Mouse (Mus musculus): ENCODE data around the gene Padi1.

Padi1 gene

GRCm38 (mm10) chr4:140779803-140780397 lies 65.7 kb downstream of the Padi1 start:
- peak; percentile 22 for DNase-seq

DNA sequence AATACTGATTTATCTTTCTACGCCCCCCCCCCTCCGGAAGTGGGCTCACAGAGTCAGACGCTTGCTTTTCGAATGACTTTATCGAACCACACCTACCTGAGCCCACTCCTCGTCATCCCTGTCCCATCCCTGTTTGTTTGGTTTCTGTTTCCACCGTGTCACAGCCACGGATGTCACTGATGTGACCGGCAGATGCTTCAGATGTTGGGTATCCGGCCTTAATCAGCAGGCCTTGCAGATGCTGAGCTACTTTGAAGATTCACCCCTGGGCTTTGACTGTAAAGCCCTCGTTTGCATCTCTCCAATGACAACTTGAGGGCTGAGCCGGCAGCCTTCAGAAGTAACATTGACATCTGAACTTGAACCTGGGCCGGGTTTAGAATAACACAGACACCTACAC lies 69.0 kb downstream of the Padi1 start:
- DNase-seq = no peak

DNA sequence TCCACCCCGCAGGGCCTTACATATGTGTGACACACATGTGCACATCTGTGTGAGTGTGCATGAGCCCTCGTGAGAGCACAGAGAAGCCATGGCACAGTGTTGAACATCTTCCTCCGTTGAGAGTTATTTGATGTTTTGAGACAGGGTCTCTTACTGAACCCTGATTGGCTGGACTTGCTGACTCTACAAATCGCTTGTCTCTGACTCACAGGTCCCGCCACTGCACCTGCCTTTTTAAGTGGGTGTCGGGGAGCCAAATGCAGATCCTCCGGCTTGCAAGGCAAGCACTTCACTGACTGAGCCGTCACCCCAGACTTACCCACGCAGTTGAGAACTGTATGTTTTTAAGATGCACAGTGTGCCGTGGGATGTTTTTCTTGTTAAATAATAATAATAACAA lies 69.7 kb downstream of the Padi1 start:
- DNase-seq = no peak

DNA sequence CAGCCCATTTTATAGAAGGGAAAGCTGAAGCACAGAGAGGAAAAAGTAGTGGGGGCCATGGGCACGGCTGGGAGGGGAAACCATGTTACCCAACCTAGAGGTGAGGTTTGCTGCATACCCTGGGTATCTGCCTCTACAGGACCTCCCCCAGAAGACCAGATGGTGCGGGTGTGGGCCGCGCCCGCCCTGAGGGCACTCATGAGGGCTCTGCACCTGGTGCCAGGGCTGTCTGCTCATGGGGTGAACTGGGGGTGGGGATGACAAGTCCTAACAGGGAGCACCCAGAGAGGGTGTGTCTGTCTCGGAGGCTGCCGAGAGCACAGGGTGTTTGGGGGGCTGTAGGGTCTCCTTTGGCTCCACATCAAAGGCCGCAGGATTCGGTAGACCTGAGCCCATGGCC lies 70.7 kb downstream of the Padi1 start:
- DNase-seq = no peak

GRCm38 (mm10) chr4:140774025-140774800 lies 71.4 kb downstream of the Padi1 start, which contains the start of gene Padi4:
Gene Padi4, minus strand, starts transcription at chr4:140774236.
- DNase-seq = no peak

GRCm38 (mm10) chr4:140771091-140771490 lies 74.5 kb downstream of the Padi1 start:
- DNase-seq = peak; percentile 18

GRCm38 (mm10) chr4:140770433-140770832 lies 75.1 kb downstream of the Padi1 start:
- DNase-seq = peak; percentile 66

- DNase-seq = no peak
These were observed 76.6 kb downstream of the Padi1 start for GRCm38 (mm10) chr4:140768973-140769372.

DNA sequence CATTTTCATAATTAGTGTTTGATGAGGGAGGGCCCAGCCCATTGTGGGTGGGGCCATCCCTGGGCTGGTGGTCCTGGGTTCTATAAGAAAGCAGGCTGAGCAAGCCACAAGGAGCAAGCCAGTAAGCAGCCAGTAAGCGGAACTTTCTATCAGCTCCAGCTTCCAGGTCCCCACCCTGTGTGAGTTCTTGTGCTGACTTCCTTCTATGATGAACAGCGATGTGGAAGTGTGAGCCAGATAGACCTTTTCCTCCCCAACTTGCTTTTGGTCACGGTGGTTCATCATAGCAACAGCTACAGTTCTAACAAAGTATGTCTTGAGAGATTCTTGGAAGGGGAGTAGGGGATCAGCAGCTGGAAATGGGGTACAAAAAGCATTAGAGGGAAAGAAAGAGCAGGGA lies 79.6 kb downstream of the Padi1 start:
- no peak for DNase-seq

GRCm38 (mm10) chr4:140763158-140763557 lies 82.4 kb downstream of the Padi1 start:
- DNase-seq = peak; percentile 75
